26 mouse cellular contexts compared by ENCODE assay signal in genomic region chr12:111042365-111042764, GRCm38 (mm10).
"Had no signal": no experiment of that assay in that cellular context is flagged by ENCODE, and none has a peak within 500 bp of the region (broad histone marks: within the 10 kb centered on the region; RNA-seq: fewer than 3 reads in every experiment).

No protein-coding gene starts in this region.

- H3K4me2 ChIP-seq: heart, embryonic 11.5 days; hindbrain, embryonic 13.5 days; hindbrain, embryonic 15.5 days; kidney, embryonic 15.5 days; limb, embryonic 13.5 days; limb, embryonic 15.5 days had no signal

- DNase-seq: gastrocnemius, postnatal 14 days; gastrocnemius, postnatal 36 days; heart, adult 11 months; heart, adult 2 months; heart, postnatal 14 days; heart, postnatal 36 days; kidney, adult 11 months; kidney, adult 2 months; kidney, adult 9 months; kidney, postnatal 14 days; kidney, postnatal 36 days; layer of hippocampus, adult 9-11 months; layer of hippocampus, postnatal 36 days; left cerebral cortex, postnatal 4 days had no signal

- H3K36me3 ChIP-seq: hindbrain, embryonic 15.5 days had no signal

- H3K27ac ChIP-seq: heart, adult 2 months; heart, embryonic 15.5 days; hindbrain, embryonic 13.5 days; hindbrain, embryonic 15.5 days; hindbrain, postnatal 0 days; kidney, embryonic 15.5 days; kidney, postnatal 0 days; limb, embryonic 13.5 days; limb, embryonic 15.5 days; liver, embryonic 14.5 days had no signal

- H3K4me3 ChIP-seq: heart, adult 2 months; heart, embryonic 13.5 days; heart, embryonic 15.5 days; hindbrain, embryonic 13.5 days; hindbrain, embryonic 15.5 days; kidney, embryonic 15.5 days; limb, embryonic 13.5 days; limb, embryonic 15.5 days had no signal

- ATAC-seq: hindbrain, postnatal 0 days; intestine, embryonic 16.5 days had no signal

- H3K9ac ChIP-seq: heart, embryonic 13.5 days; heart, embryonic 15.5 days; hindbrain, embryonic 13.5 days; hindbrain, embryonic 15.5 days; kidney, embryonic 15.5 days; limb, embryonic 13.5 days; limb, embryonic 15.5 days; liver, embryonic 14.5 days had no signal

- H3K9me3 ChIP-seq: heart, embryonic 13.5 days; heart, embryonic 15.5 days; hindbrain, embryonic 13.5 days; hindbrain, embryonic 15.5 days; kidney, embryonic 15.5 days; limb, embryonic 13.5 days; limb, embryonic 15.5 days had no signal

- H3K27me3 ChIP-seq: heart, embryonic 13.5 days; heart, embryonic 15.5 days; hindbrain, embryonic 13.5 days; hindbrain, embryonic 15.5 days; kidney, embryonic 15.5 days; limb, embryonic 13.5 days; limb, embryonic 15.5 days had no signal
